Mouse (Mus musculus) layer of hippocampus, postnatal 36 days (tissue): Measurements from ENCODE around the gene Vmp1. TPM values are rescaled to one million over a fixed set of nuclear protein-coding genes. Genes with fewer than 3 reads are reported as not detected.

Experiments used
- DNase-seq, 2 experiments: peaks; one replicate each; pipeline ENCODE4 v3.0.0; 2022
- total RNA-seq, 2 experiments: library from RNA; stranded (reverse); gene quantifications; 2 replicates each; pipeline ENCODE4 v1.2.3; 2021

The Vmp1 gene
- total RNA-seq, 2 experiments from 2014 or later = 119 to 137 TPM

- no peak for DNase-seq
Measured at GRCm38 (mm10) chr11:86583990-86584897, 99.4 kb downstream of the Vmp1 start.

- no peak for DNase-seq
Measured at GRCm38 (mm10) chr11:86583313-86583825, 100.3 kb downstream of the Vmp1 start.

- no peak for DNase-seq
Measured at GRCm38 (mm10) chr11:86582543-86583260, 100.9 kb downstream of the Vmp1 start.

- DNase-seq = no peak
Measured at GRCm38 (mm10) chr11:86581943-86582542, 101.6 kb downstream of the Vmp1 start.

- DNase-seq = no peak
Measured at GRCm38 (mm10) chr11:86581250-86581753, 102.3 kb downstream of the Vmp1 start.

- DNase-seq = no peak
Measured at GRCm38 (mm10) chr11:86580319-86581113, 103.1 kb downstream of the Vmp1 start.

GRCm38 (mm10) chr11:86579731-86580318, 103.8 kb downstream of the Vmp1 start:
- DNase-seq = no peak

GRCm38 (mm10) chr11:86578809-86579730, 104.6 kb downstream of the Vmp1 start:
- DNase-seq = no peak

GRCm38 (mm10) chr11:86578106-86578808, 105.4 kb downstream of the Vmp1 start:
- DNase-seq = no peak

GRCm38 (mm10) chr11:86577231-86577630, 106.4 kb downstream of the Vmp1 start:
- DNase-seq = no peak

- no peak for DNase-seq
Measured at GRCm38 (mm10) chr11:86575632-86576378, 107.8 kb downstream of the Vmp1 start.

- no peak for DNase-seq
Measured at GRCm38 (mm10) chr11:86574408-86574807, 109.2 kb downstream of the Vmp1 start.

GRCm38 (mm10) chr11:86573646-86574231, 109.9 kb downstream of the Vmp1 start:
- no peak for DNase-seq

GRCm38 (mm10) chr11:86572623-86573022, 111.0 kb downstream of the Vmp1 start:
- DNase-seq = no peak

- DNase-seq = no peak
Measured at GRCm38 (mm10) chr11:86571871-86572270, 111.8 kb downstream of the Vmp1 start.

- DNase-seq = peak in 1 of 2 experiments; percentile 31
Measured at GRCm38 (mm10) chr11:86571047-86571855, 112.4 kb downstream of the Vmp1 start.

- DNase-seq = no peak
Measured at GRCm38 (mm10) chr11:86570261-86570746, 113.3 kb downstream of the Vmp1 start.
